Mouse (Mus musculus) common myeloid progenitor, adult 5-6 weeks (primary cell): Measurements from ENCODE around the gene Frrs1. TPM values are rescaled to one million over a fixed set of nuclear protein-coding genes. Genes with fewer than 3 reads are reported as not detected.
A peak's percentile ranks its signal among the peaks of the same experiment; 100 is the strongest.
"Not testable (repeated sequence)": the region's sequence is repeated elsewhere in the genome, so short reads cannot be mapped to it uniquely, and the experiment has no call there.

Source experiments
- ATAC-seq: replicated peaks from 2 replicates; pipeline ENCODE4 v1.8.0; 2016; ENCODE audit warnings: low read depth, mild to moderate bottlenecking, moderate TSS enrichment, inconsistent platforms; ENCODE audit not compliant: poor library complexity, severe bottlenecking
- total RNA-seq: library from RNA; stranded (forward); fragments of 200-1000, 187-1606 nt; gene quantifications from 2 replicates; pipeline ENCODE4 v1.2.3, GENCODE M21; 2017

Gene Frrs1
- total RNA-seq = 43.7 and 47.0 TPM in 2 replicates

DNA sequence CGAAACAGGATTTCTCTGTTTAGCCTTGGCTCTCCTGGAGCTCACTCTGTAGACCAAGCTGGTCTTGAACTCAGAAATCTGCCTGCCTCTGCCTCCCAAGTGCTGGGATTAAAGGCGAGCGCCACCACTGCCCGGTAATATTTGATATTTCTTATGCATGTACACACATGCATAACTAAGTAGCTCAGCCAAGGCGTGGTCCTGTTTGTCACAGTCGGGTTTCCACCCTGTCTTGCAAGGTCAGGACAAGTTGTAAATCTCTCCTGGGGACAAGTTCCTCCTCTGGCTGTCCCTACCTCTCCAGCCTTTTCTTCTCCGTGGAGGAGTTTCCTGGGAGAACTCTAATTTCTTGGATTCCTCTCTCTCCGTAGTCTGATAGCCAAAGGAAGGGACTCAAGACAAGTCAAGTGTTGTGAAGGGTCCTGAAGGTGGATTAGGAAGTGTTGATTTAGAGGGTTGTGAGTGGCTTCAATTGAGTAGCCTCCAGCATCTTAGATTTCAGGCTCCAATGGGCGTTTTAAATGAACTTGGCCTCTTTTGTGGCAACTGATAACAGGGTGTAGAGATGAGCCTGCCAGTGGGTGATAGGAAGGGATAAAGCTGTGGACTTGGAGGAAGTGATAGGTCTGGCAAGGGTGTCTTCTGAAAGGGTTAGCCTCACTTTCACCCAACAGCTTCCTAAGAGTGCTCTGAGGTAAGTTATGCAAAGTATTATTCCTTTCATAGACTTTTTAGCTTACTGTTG lies at the start of gene Frrs1:
TSS of gene Frrs1 (plus strand) at position 524 of the 745 bp plus-strand sequence.
- ATAC-seq = peak; percentile 51

DNA sequence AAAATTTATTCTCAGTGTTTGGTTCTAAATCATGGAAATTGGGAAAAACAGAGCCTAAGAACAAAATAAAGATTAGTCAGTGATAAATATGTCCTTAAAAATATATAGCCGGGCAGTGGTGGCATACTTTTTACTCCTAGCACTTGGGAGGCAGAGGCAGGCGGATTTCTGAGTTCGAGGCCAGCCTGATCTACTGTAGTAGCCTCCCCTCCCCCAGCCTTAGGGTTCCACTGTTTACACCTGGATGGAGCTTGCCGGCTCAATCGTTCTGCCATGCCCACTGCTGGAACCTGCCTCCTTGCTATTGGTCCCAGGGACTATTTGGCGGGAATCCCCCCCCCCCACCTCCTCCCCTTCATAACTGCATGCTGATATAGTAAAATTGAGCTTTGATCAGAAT lies 48.9 kb upstream of the Frrs1 start:
- ATAC-seq = not testable (repeated sequence)

GRCm38 (mm10) chr3:116812946-116813345 lies 46.3 kb upstream of the Frrs1 start:
- no peak for ATAC-seq

DNA sequence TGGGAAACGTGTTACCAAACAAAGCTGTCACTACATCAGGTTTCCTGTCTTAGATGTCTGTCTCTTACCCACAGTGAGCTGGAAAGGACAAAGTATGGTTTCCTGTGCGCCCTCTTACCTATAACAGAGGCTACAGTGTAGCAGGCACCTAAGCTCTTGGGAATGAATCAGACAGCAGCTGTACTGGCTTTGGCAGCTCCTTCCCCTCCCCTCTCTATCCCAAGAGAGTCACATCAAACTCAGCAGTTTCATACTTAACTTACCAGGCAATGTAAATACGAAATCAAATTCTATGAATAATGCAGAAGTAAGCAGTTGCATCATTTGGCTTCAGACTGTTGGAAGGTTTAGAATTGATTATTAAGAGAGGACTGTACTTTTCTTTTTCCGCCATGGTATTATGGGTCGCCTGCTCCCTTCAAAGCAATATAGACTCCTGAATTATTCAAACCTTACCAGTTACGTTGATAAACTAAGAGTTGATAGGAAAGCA lies 43.9 kb upstream of the Frrs1 start:
- ATAC-seq = no peak

DNA sequence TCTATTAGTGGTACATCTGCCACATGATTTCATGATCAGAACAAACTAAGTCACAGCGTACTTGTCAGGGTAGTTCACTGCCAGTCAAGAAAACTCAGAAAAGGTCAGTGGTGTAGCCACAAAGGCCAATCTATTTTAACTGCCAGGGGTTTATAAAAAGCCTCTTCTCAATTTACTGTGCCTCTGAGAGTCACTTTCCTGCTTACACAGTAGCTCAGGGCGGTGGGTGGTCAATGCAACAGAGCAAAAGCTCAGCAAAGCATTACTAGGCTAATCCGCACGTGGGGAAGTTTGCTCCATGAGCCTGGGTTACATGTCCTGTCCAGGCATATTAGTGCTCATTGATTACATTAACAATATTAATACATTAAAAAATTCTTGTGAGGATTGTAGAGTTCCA lies 43.3 kb upstream of the Frrs1 start:
- no peak for ATAC-seq

- no peak for ATAC-seq
These were observed 42.5 kb upstream of the Frrs1 start for GRCm38 (mm10) chr3:116816674-116817215.

GRCm38 (mm10) chr3:116817231-116817630 lies 42.0 kb upstream of the Frrs1 start:
- ATAC-seq = no peak

GRCm38 (mm10) chr3:116826471-116827215 lies 32.6 kb upstream of the Frrs1 start:
- no peak for ATAC-seq

GRCm38 (mm10) chr3:116829274-116829920 lies 29.9 kb upstream of the Frrs1 start:
- ATAC-seq = no peak

GRCm38 (mm10) chr3:116831324-116831723 lies 27.9 kb upstream of the Frrs1 start:
- ATAC-seq = no peak

GRCm38 (mm10) chr3:116832526-116833310 lies 26.5 kb upstream of the Frrs1 start:
- no peak for ATAC-seq

DNA sequence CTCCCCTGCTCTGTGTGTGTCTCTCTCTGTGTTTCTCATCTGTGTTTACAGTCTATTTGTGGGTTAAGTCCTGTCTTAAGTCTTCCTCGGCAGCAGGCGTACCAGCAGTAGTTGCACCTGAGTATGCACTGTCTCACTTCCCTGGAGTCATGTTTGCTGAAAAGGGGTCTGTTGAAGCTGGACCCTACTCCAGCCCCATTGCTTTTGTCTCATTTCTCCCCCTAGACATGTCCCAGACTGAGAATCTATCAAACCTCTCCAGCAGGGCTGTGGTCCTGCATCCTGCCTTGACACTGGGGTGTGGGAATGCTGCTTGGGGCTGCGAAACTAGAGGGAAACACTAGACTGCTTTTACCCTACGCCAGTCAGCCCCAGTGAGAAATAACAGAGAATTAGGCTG lies 25.8 kb upstream of the Frrs1 start:
- ATAC-seq = no peak

- no peak for ATAC-seq
These were observed 25.0 kb upstream of the Frrs1 start for GRCm38 (mm10) chr3:116834241-116834640.

DNA sequence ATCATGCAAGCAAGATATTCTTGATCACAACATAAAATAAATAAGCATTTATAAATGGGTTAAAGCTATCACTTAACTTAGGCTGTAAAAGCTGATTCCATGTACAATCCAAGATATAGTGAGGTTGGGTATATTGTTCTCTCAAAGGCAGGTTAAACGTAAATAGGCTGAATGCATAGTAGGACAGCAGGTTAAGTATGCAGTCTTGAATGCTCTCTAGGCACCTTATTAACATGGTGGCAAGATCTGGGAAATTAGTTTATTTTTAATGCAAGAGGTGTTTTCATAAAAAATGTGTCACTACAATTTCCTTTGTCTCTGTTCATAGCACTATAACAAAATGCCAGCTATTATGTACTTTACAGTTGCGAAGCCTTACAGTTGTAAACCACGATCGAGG lies 23.9 kb upstream of the Frrs1 start:
- ATAC-seq = no peak

GRCm38 (mm10) chr3:116835770-116836680 lies 23.2 kb upstream of the Frrs1 start:
- ATAC-seq = peak; percentile 99

DNA sequence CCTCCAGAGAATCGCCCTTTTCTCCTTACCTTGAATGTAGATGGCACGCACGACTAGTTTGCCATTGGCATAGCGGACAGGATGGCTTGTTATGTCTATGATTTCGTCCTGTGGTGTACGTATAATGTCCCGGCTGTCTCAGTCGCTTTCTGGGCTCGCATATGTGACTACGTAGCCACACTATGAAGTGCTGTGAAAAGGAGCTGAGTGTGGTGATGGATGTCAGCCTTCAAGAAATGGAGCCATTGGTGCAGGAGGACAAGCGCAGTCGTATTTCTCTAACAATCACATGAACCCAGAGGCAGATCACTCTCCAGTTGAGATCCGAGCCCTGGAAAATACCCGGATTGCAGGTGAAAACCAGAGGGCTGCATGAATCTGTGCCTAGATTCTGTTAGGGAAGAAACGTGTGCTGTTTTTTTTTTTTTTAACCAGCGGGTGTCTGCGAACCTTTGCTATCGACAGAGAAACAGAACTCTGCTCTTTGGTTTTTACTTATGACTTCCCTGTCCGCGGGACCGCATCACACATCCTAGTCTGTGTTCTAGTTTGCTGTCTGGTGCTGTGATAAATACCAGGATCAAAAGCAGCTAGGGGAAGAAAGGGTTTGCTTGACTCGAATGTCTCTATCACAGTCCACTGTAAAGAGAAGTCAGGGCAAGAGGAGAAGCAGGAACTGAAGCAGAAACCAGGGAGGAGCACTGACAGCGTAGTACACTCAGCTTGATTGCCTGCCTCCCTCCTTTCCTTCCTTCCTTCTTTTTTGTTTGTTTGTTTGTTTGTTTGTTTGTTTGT lies 22.4 kb upstream of the Frrs1 start:
- ATAC-seq = no peak

GRCm38 (mm10) chr3:116841311-116841710 lies 18.0 kb upstream of the Frrs1 start:
- ATAC-seq = no peak
